Mouse (Mus musculus): ENCODE data around the gene Papolg. TPM values are rescaled to one million over a fixed set of nuclear protein-coding genes. Genes with fewer than 3 reads are reported as not detected.

The Papolg gene
- total RNA-seq, 2 experiments from 2014 or later, result 13.5 to 16.3 TPM

Other genes starting within 250 kb of the Papolg start
- 46.3 and 48.7 TPM in 2 replicates for gene Pus10, start 229.6 kb downstream of the Papolg start, total RNA-seq (2014; fragmentation: Nextera tagmentation)
- 48.5 and 66.4 TPM in 2 replicates for gene Pus10, start 229.6 kb downstream of the Papolg start, total RNA-seq (2017)
- 10.8 and 10.9 TPM in 2 replicates for gene Pex13, start 229.3 kb downstream of the Papolg start, total RNA-seq (2014; fragmentation: Nextera tagmentation)
- gene Pex13, start 229.3 kb downstream of the Papolg start, total RNA-seq (2017), result 21.3 and 32.1 TPM in 2 replicates
- gene Rel, start 124.3 kb downstream of the Papolg start, total RNA-seq (2014; fragmentation: Nextera tagmentation), result 0.44 and 1.7 TPM in 2 replicates
- 1.9 and 3.0 TPM in 2 replicates for gene Rel, start 124.3 kb downstream of the Papolg start, total RNA-seq (2017)
- not detected in 2 replicates for gene A830031A19Rik, start 179.8 kb upstream of the Papolg start, total RNA-seq (2014; fragmentation: Nextera tagmentation)
- gene A830031A19Rik, start 179.8 kb upstream of the Papolg start, total RNA-seq (2017), result not detected in 2 replicates
- gene Bcl11a, start 182.8 kb upstream of the Papolg start, total RNA-seq (2014; fragmentation: Nextera tagmentation), result 194 and 225 TPM in 2 replicates
- gene Bcl11a, start 182.8 kb upstream of the Papolg start, total RNA-seq (2017), result 69.3 and 74.2 TPM in 2 replicates

Data from megakaryocyte-erythroid progenitor cell, adult 5-6 weeks (primary cell).